Mouse (Mus musculus) CH12.LX (cell line): Measurements from ENCODE around the gene Rad9a.

ENCODE experiments used
- CTCF ChIP-seq, 2 experiments: IDR thresholded peaks in 1 of 2; conservative IDR thresholded peaks in 1 of 2; 2 replicates each; pipeline ENCODE4 v1.5.1; 2011 to 2012; ENCODE audit warnings: low read depth in 2 of 2, low read length in 2 of 2, improper control_type of control experiment in 1 of 2, inconsistent platforms in 1 of 2, mild to moderate bottlenecking in 1 of 2, moderate library complexity in 1 of 2
- ETS1 ChIP-seq: conservative IDR thresholded peaks from 2 replicates; pipeline ENCODE4 v1.6.1; 2012; ENCODE audit warnings: low read depth, mild to moderate bottlenecking, inconsistent platforms, low read length, improper control_type of control experiment, moderate library complexity
- GABPA ChIP-seq: IDR thresholded peaks from 2 replicates; pipeline ENCODE4 v1.6.1; 2012; ENCODE audit warnings: low read depth, low read length, improper control_type of control experiment, inconsistent platforms; ENCODE audit not compliant: insufficient replicate concordance
- HCFC1 ChIP-seq: IDR thresholded peaks from 2 replicates; pipeline ENCODE4 v1.6.1; 2012; ENCODE audit warnings: low read depth, mild to moderate bottlenecking, inconsistent platforms, low read length, improper control_type of control experiment
- MAFK ChIP-seq: IDR thresholded peaks from 2 replicates; pipeline ENCODE4 v1.6.1; 2011; ENCODE audit warnings: low read length, improper control_type of control experiment; ENCODE audit not compliant: insufficient replicate concordance
- MEF2A ChIP-seq: IDR thresholded peaks from 2 replicates; pipeline ENCODE4 v1.6.1; 2014; ENCODE audit warnings: low read depth, mild to moderate bottlenecking, inconsistent platforms, low read length, improper control_type of control experiment, borderline replicate concordance
- POLR2A ChIP-seq: IDR thresholded peaks from 2 replicates; pipeline ENCODE4 v1.6.1; 2011; ENCODE audit warnings: low read depth, mild to moderate bottlenecking, improper control_type of control experiment, low read length
- POLR2AphosphoS2 ChIP-seq: IDR thresholded peaks from 2 replicates; pipeline ENCODE4 v1.6.1; 2011; ENCODE audit warnings: low read depth, low read length, improper control_type of control experiment
- RAD21 ChIP-seq: IDR thresholded peaks from 2 replicates; pipeline ENCODE4 v1.6.1; 2011; ENCODE audit warnings: low read depth, mild to moderate bottlenecking, low read length, improper control_type of control experiment, moderate library complexity
- RCOR1 ChIP-seq: conservative IDR thresholded peaks from 2 replicates; pipeline ENCODE4 v1.6.1; 2012; ENCODE audit warnings: low read depth, mild to moderate bottlenecking, inconsistent platforms, low read length, improper control_type of control experiment
- TCF12 ChIP-seq: IDR thresholded peaks from 2 replicates; pipeline ENCODE4 v1.6.1; 2014; ENCODE audit warnings: low read depth, mild to moderate bottlenecking, inconsistent platforms, low read length, improper control_type of control experiment
- USF1 ChIP-seq: IDR thresholded peaks from 2 replicates; pipeline ENCODE4 v1.6.1; 2014; ENCODE audit warnings: low read depth, mild to moderate bottlenecking, inconsistent platforms, low read length, improper control_type of control experiment

DNA sequence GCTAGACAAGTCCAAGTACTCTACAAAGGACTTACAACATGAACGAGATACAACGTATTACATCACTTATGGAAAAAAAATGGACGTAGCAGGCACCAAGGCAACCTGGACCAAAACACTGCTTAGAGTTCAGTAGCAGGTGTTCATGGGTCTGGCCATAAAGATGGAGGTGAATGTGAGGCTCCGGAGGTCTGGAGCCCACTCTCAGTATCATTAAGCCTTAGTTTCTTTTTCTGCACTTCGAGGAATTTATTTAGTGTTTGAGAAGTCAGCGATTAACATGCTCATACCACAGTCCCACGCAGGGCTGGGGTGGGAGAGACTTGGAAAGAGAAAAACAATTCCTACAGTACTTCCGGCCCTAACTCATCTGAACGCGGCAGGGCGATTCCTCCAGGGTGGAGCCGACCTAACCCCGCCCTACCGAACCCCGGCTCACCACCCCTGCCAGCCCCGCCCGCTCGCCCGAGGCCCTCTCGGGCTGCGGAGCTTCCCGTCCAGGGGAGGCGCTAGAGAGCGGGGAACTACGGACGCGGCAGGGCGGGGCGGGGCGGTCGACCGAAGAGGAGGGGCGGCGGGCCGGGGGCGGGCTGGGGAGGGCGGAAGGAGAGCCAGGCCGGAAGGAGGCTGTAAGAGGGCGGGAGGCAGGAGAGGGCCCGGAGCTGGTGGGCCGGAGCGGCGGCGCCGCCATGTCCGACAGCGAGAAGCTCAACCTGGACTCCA is 9.8 kb downstream of the Rad9a start, which contains the start of gene Ppp1ca:
- no peak for TF ChIP-seq USF1
- no peak for TF ChIP-seq RCOR1
- TF ChIP-seq ETS1: no peak
- peak in 1 of 2 experiments; percentile 73; a peak in 2 of 4 replicates for TF ChIP-seq CTCF (conservative IDR thresholded peaks at IDR 0.05 in 1 of 2, IDR thresholded peaks at IDR 0.05 in 1 of 2; ENCODE audit: low read depth in 2 of 2, low read length in 2 of 2)
- TF ChIP-seq GABPA: no peak
- TF ChIP-seq MAFK: no peak
- TF ChIP-seq RAD21: peak; percentile 22
- TF ChIP-seq POLR2AphosphoS2: peak; percentile 46
- peak; percentile 87 for TF ChIP-seq POLR2A
- peak; percentile 47 for TF ChIP-seq MEF2A
- peak; percentile 13; the same call in 1 of the 2 replicates for TF ChIP-seq HCFC1
- 0 out of 2 replicates have a peak, but pooled peaks have one; percentile 34 for TF ChIP-seq TCF12
